Mouse (Mus musculus) CD8-positive naive resting alpha-beta T cell, adult 2 months (primary cell): ENCODE measurements around the gene Slc27a2.
A peak's percentile ranks its signal among the peaks of the same experiment; 100 is the strongest.

ENCODE experiments used
- DNase-seq, 2 experiments: peaks; one replicate each; pipeline ENCODE4 v3.0.0; 2022; ENCODE audit warnings: low read depth in 2 of 2, low spot score in 2 of 2

The Slc27a2 gene

DNA sequence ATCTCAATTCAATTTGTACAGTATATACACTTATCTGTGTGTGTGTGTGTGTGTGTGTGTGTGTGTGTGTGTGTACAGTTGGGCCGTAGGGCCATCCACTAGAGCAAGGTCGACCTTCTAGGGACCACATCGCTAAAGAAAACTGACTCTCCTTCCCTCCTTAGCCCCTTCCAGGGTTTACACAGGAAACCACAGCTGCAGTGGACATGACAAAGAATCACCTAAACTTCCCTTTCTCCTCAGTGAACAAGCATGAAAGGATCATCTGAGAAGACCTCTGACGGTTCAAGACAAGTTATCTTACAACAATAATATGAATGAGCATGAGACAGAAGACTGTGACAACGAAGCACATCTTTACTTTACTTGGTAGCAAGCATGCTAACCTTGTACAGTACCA lies 311 bp upstream of the Slc27a2 start:
- DNase-seq, result no peak

GRCm38 (mm10) chr2:126553291-126553639 lies 1.1 kb downstream of the Slc27a2 start:
- no peak for DNase-seq

GRCm38 (mm10) chr2:126555533-126555932 lies 3.3 kb downstream of the Slc27a2 start:
- no peak for DNase-seq

- no peak for DNase-seq
Observed at GRCm38 (mm10) chr2:126560094-126560493, 7.9 kb downstream of the Slc27a2 start.

- no peak for DNase-seq
Observed at GRCm38 (mm10) chr2:126563411-126564105, 11.4 kb downstream of the Slc27a2 start.

DNA sequence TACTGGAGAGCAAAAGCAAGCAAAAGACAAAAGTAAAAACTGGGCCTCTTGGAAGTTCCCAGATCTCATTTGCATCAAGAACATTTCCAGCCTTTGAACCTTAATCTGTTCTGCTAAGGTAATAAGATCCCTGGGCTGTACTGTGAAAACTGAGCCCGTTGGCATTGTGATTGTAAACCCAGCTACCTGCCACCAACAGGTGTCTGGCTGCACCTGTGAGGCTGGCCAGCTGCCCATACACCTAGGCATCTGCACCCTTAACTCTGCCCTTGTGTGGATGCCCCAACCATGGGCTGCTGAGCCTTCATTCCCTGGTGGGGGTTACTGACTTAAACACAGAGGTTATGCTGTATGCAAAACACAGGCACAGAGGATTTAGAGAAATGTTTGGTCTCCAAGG lies 20.0 kb downstream of the Slc27a2 start:
- no peak for DNase-seq

DNA sequence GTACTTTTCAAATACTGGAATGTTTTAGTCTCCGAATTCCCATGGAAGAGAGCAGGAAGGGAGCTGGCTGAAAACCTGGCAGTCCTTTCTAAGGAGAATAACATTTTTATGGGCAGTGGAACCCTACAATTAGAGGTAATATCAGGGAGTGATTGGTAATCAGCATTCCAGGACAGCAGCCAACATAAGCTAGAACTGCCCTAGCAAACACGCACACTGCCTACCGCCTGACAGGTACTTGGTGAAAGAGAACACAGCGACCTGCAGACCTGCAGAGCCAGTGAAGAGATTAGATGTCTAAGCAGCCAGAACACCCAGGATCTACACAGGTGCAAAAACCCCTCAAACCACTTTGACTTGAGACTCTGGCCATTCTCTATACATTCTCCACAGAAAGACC lies 20.5 kb downstream of the Slc27a2 start:
- DNase-seq, result no peak

DNA sequence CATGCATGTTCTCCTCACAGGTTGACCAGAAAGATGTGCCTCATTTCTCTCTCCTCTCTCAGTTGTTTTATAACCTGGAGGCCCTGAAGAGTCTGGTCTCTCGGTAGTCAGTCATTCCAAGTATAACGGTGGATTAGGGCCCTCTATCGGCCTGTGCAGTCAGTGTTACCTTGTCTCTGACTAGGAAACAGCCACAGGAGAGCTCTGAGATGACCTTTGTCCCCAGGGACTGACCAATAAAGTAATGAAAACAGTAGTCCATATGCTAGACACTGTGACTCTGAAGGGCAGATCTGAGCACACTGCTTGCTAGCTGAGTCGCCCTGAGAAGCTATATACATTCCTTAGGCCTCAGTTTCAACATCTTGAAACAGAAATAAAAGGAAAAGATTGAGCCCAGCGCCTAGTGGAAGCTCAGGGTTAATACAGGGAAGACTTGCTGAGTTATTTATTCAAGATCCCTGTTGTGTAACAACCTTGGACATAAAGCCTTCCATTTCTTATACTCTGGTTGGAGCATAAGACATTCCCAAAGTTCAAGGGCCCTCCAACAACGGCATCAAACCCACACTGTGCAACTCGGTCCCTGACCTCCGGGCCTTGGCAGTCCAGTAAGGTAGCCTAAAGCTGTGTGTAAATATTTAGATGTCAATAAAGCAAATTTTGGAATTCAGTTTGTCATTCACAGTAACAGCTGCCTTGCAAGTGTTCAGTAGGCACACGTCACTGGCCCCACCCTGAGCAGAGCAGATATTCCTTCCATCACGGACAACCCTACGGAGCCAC lies 23.4 kb downstream of the Slc27a2 start:
- DNase-seq, result no peak

- DNase-seq, result no peak
Observed at GRCm38 (mm10) chr2:126577362-126577761, 25.2 kb downstream of the Slc27a2 start.

DNA sequence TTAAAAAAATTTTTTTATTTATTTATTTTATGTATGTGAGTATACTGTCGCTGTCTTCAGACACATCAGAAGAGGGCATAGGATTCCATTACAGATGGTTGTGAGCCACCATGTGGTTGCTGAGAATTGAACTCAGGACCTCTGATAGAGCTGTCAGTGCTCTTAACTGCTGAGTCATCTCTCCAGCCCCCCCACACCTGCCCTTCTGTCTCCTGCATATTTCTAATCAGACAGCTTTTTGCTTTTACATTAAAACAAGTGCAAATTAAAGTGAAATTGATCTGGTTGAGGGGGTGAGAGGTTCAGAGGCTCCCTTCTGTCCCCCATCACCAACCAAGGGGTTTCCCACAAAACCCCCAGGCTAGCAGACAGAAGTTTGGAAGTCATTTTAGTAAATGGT lies 27.1 kb downstream of the Slc27a2 start:
- no peak for DNase-seq

DNA sequence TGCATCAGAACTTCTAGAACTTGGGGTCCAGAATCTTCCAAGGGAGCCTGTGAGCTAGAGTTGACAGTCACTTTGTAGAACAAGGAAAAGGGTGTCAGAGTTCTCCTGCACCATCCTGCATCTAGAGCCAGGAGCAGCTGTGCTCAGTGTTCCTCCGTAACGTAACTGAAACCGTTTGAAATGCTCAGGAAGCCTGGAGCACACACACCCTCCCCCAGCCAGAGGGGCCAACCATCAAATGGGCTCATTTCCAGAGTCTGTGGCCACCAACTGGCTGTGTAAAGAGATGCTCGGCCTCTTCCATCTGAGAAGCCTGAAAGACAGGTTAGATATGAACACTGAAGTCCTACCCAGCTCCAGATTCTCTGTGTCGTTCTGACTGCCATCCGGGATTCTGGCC lies 31.8 kb downstream of the Slc27a2 start:
- DNase-seq, result no peak

GRCm38 (mm10) chr2:126584621-126585369 lies 32.6 kb downstream of the Slc27a2 start:
- no peak for DNase-seq

GRCm38 (mm10) chr2:126587468-126587867 lies 35.3 kb downstream of the Slc27a2 start:
- DNase-seq, result no peak

GRCm38 (mm10) chr2:126591304-126591703 lies 39.1 kb downstream of the Slc27a2 start:
- no peak for DNase-seq

DNA sequence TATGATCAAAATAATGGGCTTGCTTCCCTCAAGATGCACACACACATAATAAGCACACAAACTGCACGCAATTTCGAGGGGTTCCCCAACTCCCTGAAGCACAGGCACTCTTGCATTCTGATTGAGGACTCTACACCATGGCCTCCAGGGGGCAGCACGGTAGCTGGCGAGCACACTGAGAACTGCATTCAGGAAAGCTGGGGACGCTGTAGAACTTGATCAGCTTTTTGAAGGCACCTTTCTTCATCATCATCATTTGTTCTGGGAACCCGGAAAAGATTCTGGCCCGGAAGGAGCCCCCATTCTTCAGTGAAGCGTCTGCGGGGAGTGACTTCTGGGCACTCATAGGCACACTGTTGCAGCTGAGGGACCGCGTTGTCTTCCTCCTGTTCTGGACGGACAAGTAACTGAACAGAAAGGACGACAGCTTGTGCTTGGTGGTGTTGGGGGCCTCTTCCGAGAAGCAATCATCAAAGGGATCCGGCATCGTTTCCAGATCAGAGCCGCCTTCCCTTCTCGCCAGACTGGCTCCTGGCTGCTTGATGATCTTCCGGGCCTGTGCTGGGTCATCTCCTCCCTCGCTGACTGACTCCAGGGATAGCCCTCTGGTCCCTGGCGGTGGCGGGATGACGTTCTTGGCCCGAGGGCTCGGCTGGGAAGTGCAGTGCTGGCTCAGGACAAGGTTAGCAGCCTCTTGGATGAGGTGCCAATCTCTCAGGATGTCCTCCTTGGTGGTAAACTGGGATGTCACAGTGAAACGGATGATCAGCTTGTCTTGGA lies 41.8 kb downstream of the Slc27a2 start:
- DNase-seq, result peak; percentile 73 to 79

GRCm38 (mm10) chr2:126596347-126597072 lies 44.3 kb downstream of the Slc27a2 start:
- DNase-seq, result no peak

DNA sequence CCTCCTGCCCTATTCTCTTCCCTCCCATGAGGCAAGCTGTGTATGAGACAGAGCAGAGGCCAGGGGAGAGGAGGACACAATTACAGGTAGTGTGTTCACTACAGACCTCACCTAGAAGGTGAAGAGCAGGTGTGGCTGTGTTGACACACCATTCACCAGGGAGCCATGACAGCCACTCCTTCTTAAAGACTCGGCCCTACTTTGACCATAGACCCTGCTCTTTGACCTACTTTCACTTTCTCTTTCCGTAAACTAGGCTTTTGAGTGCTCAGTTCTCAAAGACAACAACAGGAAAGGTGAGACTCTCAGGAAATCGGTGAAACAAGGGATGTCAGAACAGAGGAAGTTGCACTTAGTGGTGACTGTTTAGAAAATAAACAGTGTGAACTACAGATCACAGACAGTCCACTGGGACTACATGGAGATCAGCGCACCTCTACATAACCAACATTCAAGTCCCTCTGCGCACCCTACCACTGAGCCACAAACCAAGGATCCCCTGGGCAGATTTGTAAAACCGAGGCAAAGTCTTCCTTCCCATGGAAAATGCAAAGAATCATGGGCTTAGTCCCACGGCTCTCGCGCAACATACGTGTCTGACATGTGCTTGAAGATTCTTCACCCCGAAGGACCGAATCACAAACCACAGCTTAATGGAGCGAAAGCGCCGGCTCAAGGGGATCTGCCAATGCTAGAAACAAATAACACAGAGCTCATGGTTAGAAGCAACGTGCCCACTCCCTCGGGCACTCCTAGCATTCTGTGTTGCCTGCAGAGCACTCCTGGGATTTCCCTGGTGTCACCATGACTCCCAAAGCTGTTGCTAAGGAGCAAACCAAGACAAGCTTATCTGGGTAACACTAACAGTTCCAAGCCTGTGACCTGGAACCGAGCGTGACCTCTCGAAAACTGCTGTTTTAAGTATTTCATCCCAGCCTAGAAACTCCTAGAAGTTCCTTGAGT lies 45.4 kb downstream of the Slc27a2 start:
- DNase-seq, result peak; percentile 27 to 46

- no peak for DNase-seq
Observed at GRCm38 (mm10) chr2:126598359-126598758, 46.2 kb downstream of the Slc27a2 start.

DNA sequence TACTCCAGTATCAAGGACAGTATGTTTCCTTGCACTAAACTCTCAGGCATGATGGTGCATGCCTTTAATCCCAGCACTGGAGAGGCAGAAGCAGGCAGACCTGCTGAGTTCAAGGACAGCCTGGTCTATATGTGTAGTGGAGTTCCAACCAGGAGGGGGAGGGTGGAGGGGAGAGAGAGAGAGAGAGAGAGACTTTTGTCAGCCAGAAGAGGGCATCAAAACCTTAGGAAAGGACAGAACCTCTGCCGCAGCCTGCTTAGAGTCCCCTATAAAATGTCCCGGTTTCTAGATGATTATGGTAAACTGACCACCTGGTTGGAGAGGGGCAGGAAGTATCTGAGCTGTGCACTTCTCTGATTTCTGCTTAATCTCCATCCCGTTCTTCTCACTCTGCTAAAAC lies 46.8 kb downstream of the Slc27a2 start:
- no peak for DNase-seq
